Mouse (Mus musculus) limb, embryonic 14.5 days (tissue): Measurements from ENCODE around the gene Pros1. TPM values are rescaled to one million over a fixed set of nuclear protein-coding genes. Genes with fewer than 3 reads are reported as not detected.
A peak's percentile ranks its signal among the peaks of the same experiment; 100 is the strongest.

ENCODE experiments used
- ATAC-seq: fragments of 200-750 bp; cut with Nextera tagmentation; 2 replicates; pipeline ENCODE4 v1.8.0; 2017; ENCODE audit warnings: low read depth, moderate number of reproducible peaks, moderate TSS enrichment; ENCODE audit not compliant: low FRiP score
- DNase-seq: peaks from one replicate; pipeline ENCODE4 v3.0.0-alpha.2; 2015; ENCODE audit warnings: low spot score
- H3K27ac ChIP-seq: fragments of 300-500 bp; sonication (generic); replicated peaks from 2 replicates; pipeline ENCODE4 v1.5.1; 2014; ENCODE audit warnings: low read depth, mild to moderate bottlenecking, low read length, moderate library complexity, mixed read lengths
- H3K27me3 ChIP-seq: fragments of 300-500 bp; sonication (generic); 2 replicates; pipeline ENCODE4 v1.6.1; 2014; ENCODE audit warnings: low read length, mixed read lengths; ENCODE audit not compliant: control insufficient read depth, insufficient read depth
- H3K36me3 ChIP-seq: fragments of 300-500 bp; sonication (generic); 2 replicates; pipeline ENCODE4 v1.6.1; 2014; ENCODE audit warnings: mild to moderate bottlenecking, low read length, moderate library complexity, mixed read lengths; ENCODE audit not compliant: control insufficient read depth, insufficient read depth
- H3K4me1 ChIP-seq: fragments of 300-500 bp; sonication (generic); 2 replicates; pipeline ENCODE4 v1.6.1; 2014; ENCODE audit warnings: antibody characterized with exemption, low read length, mixed read lengths; ENCODE audit not compliant: control insufficient read depth, insufficient read depth
- H3K4me2 ChIP-seq: fragments of 300-500 bp; sonication (generic); replicated peaks from 2 replicates; pipeline ENCODE4 v1.6.1; 2014; ENCODE audit warnings: low read depth, mild to moderate bottlenecking, low read length, moderate library complexity; ENCODE audit not compliant: severe bottlenecking
- H3K4me3 ChIP-seq: fragments of 300-500 bp; sonication (generic); replicated peaks from 2 replicates; pipeline ENCODE4 v1.5.1; 2014; ENCODE audit warnings: low read length
- H3K9ac ChIP-seq: fragments of 300-500 bp; sonication (generic); 2 replicates; pipeline ENCODE4 v1.6.1; 2014; ENCODE audit warnings: mild to moderate bottlenecking, low read depth, low read length, moderate library complexity; ENCODE audit not compliant: severe bottlenecking
- H3K9me3 ChIP-seq: fragments of 300-500 bp; sonication (generic); 2 replicates; pipeline ENCODE4 v1.6.1; 2016; ENCODE audit warnings: low read length; ENCODE audit not compliant: control insufficient read depth
- POLR2A ChIP-seq: fragments of 200-500 bp; IDR thresholded peaks from 2 replicates; pipeline ENCODE4 v1.8.0; 2012; ENCODE audit warnings: inconsistent platforms, mild to moderate bottlenecking, moderate library complexity, borderline replicate concordance; ENCODE audit not compliant: insufficient read depth, insufficient read length; ENCODE audit errors: extremely low read depth
- WGBS: fragments of 180-500 bp; shearing (Covaris S2); extraction: QIAGEN DNeasy Blood & Tissue Kit; methylation state at CpG from one replicate; pipeline ENCODE4 v1.1.7; 2014; 5-methylcytosine and 5-hydroxymethylcytosine counted together
- polyA plus RNA-seq, 2 experiments: library from polyadenylated mRNA; depleted of rRNA in 1 of 2; stranded (reverse) in 1 of 2; unstranded in 1 of 2; fragments of >200 nt; fragmentation: Nextera tagmentation in 1 of 2; extraction: Ambion mirVana in 1 of 2; gene quantifications; 2 replicates each; pipeline versions ENCODE4 v1.2.1 to v1.2.3; 2012 to 2014

The Pros1 gene
- polyA plus RNA-seq, 2 experiments = 25.7 to 43.2 TPM

DNA sequence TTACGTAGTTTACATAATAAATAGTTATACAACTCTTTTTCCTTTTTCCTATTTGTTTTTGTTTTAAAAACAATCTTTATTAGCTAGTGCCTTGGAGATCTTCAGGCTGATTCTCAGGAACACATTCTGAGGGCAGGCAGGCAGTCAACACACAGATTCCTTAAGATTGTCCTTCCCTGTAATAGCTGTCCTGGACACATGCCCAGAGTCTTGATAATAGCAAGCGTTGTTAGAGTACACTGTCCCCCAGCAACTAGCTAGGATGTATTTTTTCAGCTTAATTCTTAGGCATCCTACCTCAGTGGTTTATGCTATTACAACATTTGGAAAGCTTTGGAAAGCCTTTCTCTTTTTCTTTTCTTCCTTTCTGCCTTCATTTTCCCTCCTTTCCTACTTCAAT lies 58.1 kb downstream of the Pros1 start:
- peak; percentile 29 for DNase-seq
- Histone ChIP-seq H3K4me2 (no peak overlapping the region), H3K27me3 (no peaks in the 10 kb centered on the region), H3K9me3 (no peaks in the 10 kb centered on the region), H3K36me3 (no peaks in the 10 kb centered on the region), H3K9ac (no peak overlapping the region), H3K4me1 (no peaks in the 10 kb centered on the region), H3K4me3 (no peak overlapping the region), H3K27ac (no peak overlapping the region)
- WGBS = 67% methylated on average over 2 of the region's 2 CpGs
- TF ChIP-seq POLR2A = no peak
- no peak for ATAC-seq

DNA sequence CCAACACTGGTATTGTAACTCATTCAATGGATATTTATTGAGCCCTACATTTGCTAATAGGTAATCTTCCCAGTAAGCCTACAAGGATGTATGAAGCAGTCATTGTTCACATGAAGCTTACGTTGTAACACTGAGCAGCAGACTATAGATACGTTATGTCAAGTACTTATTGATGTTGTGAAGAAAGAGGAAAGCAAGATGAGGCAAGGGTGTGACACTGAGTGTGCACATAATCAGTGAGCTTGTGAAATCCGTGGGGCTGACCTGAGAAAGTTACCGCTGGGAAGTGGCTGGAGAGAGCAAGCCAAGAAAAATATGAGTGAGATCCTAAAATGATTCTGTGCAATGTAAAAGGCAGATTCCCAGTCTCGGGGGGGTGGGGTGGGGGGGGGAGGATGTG lies 61.4 kb downstream of the Pros1 start:
- 88% methylated on average over 5 of the region's 5 CpGs for WGBS
- H3K4me1 ChIP-seq = no peaks in the 10 kb centered on the region
- H3K27ac ChIP-seq = no peak overlapping the region
- no peak for DNase-seq
- no peaks in the 10 kb centered on the region for H3K36me3 ChIP-seq
- H3K9me3 ChIP-seq = no peaks in the 10 kb centered on the region
- no peak overlapping the region for H3K4me3 ChIP-seq
- H3K27me3 ChIP-seq = no peaks in the 10 kb centered on the region
- no peak overlapping the region for H3K9ac ChIP-seq
- no peak for ATAC-seq
- H3K4me2 ChIP-seq = no peak overlapping the region
- no peak for TF ChIP-seq POLR2A

DNA sequence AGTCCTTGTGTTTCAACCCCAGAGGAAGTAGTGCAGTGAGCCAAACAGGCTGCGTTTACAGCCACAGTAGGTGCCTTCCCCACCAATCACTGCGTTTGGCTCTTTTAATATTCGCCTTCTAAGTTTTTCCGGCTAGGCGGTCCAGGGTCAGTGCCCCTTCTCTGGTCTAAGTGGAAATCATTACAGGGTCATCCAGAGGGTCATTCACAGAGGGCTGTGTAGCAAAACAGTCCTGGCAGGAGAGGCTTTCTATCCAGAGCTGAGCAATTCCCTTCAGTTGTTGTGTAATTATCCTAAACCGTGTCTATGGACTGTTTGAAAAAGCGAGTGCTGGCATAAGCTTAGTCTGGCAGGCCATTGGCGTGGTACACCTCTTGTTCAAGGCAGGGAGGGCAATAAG lies 68.1 kb downstream of the Pros1 start:
- no peak overlapping the region for H3K4me2 ChIP-seq
- WGBS = 43% methylated on average over 8 of the region's 8 CpGs
- H3K4me3 ChIP-seq = no peak overlapping the region
- DNase-seq (no peak), ATAC-seq (no peak)
- no peaks in the 10 kb centered on the region for H3K9me3 ChIP-seq
- no peaks in the 10 kb centered on the region for H3K4me1 ChIP-seq
- H3K36me3 ChIP-seq = no peaks in the 10 kb centered on the region
- no peaks in the 10 kb centered on the region for H3K27me3 ChIP-seq
- TF ChIP-seq POLR2A = no peak
- no peak overlapping the region for H3K9ac ChIP-seq
- no peak overlapping the region for H3K27ac ChIP-seq

DNA sequence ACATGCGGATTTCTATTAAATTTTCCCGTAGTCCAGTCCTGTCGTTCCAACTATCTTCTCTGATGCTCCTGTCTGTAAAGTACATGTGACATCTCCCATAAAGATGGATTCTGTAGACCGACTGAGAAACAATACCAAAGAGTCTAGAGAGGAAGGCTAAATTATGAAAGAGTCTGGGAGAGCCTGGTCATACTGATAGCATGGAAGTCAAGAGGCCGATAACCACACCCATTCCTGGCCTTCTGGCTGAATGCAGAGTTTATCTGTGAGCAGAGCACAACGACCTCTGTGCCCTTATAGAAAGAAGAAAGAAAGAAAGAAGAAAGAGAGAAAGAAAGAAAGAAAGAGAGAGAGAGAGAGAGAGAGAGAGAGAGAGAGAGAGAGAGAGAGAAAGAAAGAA lies 77.2 kb downstream of the Pros1 start:
- Histone ChIP-seq H3K27me3 (no peaks in the 10 kb centered on the region), H3K9ac (no peak overlapping the region), H3K9me3 (no peaks in the 10 kb centered on the region), H3K4me3 (no peak overlapping the region), H3K4me2 (no peak overlapping the region), H3K36me3 (no peaks in the 10 kb centered on the region), H3K27ac (no peak overlapping the region), H3K4me1 (no peaks in the 10 kb centered on the region)
- 85% methylated on average over 6 of the region's 6 CpGs for WGBS
- TF ChIP-seq POLR2A = no peak
- no peak for ATAC-seq
- no peak for DNase-seq

DNA sequence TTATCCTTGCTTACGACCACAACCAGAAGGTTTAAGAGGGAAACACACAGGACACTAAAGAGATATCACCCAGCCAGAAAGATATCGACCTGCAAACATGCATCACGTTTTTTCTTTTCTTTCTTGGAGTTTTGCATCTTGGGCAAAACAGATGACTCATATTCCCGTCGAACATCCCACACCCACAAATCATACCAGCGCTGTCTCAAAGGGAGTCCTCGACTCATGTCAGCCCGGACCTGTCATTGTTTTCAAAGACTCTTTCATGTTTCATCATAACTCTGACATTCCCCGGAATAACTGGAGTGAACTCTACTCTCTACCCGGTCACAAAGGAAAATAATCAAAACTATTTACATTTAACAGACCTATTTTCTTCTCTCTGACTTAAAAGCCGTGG lies 82.2 kb downstream of the Pros1 start:
- Histone ChIP-seq H3K27ac (no peak overlapping the region), H3K4me1 (no peaks in the 10 kb centered on the region), H3K4me2 (no peak overlapping the region), H3K36me3 (no peaks in the 10 kb centered on the region), H3K9me3 (no peaks in the 10 kb centered on the region), H3K4me3 (no peak overlapping the region), H3K27me3 (no peaks in the 10 kb centered on the region), H3K9ac (no peak overlapping the region)
- no peak for TF ChIP-seq POLR2A
- DNase-seq = no peak
- 76% methylated on average over 11 of the region's 11 CpGs for WGBS
- ATAC-seq = no peak

DNA sequence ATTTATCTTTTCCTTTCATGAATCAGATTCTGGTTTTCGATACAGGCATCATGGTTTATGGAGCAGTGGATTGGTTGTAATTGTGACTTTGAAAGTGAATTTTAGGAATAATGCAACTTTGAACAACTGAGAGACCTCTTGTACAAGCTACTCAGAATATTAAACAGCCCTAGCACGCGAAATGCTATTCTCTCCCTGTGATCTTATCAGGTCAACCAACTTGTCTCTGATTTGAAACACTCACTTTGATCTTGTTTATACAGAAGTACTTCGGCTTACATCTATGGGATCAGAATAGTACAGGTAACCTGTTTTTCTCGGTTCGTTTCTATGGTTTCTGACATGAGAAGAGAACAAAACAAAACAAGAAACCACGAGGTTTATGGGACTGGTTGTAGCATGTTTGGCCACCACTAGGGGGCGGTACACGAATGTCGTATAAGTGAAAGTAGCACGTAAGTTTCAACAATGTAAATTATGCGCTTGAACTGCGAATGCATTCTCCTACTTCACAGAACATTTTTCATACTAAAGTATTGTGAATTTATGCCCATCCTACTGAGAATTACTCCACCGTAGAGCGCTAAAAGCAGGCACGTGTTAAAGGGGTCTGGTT lies 86.4 kb downstream of the Pros1 start:
- H3K4me2 ChIP-seq = no peak overlapping the region; the same call in 1 of the 2 replicates
- H3K36me3 ChIP-seq = no peaks in the 10 kb centered on the region
- no peaks in the 10 kb centered on the region for H3K27me3 ChIP-seq
- H3K4me3 ChIP-seq = no peak overlapping the region
- H3K9ac ChIP-seq = no peak overlapping the region
- H3K4me1 ChIP-seq = peaks cover 9% of the 10 kb centered on the region; the same call in 1 of the 2 replicates
- no peak overlapping the region for H3K27ac ChIP-seq
- no peaks in the 10 kb centered on the region for H3K9me3 ChIP-seq
- TF ChIP-seq POLR2A = no peak
- 21% methylated on average over 16 of the region's 16 CpGs for WGBS
- peak; percentile 85 for DNase-seq
- ATAC-seq = peak; percentile 73
